Mouse (Mus musculus) gastrocnemius, postnatal 14 days (tissue): ENCODE measurements around the gene 2310039H08Rik. TPM values are rescaled to one million over a fixed set of nuclear protein-coding genes. Genes with fewer than 3 reads are reported as not detected.
"Not testable (repeated sequence)": the region's sequence is repeated elsewhere in the genome, so short reads cannot be mapped to it uniquely, and the experiment has no call there.

ENCODE experiments used
- DNase-seq: peaks from one replicate; pipeline ENCODE4 v3.0.0; 2021; ENCODE audit warnings: mixed read lengths
- intact Hi-C: fragments of 180-260 bp; cut with DNase I; formaldehyde crosslinking; loops from one replicate; pipeline ENCODE4 v1.15.1; 2025; ENCODE audit warnings: low total_unique reads
- total RNA-seq, 2 experiments: library from RNA; stranded (reverse); gene quantifications; 2 replicates each; pipeline ENCODE4 v1.2.3; 2021

2310039H08Rik gene
- total RNA-seq, 2 experiments from 2014 or later, result 37.8 to 40.2 TPM

DNA sequence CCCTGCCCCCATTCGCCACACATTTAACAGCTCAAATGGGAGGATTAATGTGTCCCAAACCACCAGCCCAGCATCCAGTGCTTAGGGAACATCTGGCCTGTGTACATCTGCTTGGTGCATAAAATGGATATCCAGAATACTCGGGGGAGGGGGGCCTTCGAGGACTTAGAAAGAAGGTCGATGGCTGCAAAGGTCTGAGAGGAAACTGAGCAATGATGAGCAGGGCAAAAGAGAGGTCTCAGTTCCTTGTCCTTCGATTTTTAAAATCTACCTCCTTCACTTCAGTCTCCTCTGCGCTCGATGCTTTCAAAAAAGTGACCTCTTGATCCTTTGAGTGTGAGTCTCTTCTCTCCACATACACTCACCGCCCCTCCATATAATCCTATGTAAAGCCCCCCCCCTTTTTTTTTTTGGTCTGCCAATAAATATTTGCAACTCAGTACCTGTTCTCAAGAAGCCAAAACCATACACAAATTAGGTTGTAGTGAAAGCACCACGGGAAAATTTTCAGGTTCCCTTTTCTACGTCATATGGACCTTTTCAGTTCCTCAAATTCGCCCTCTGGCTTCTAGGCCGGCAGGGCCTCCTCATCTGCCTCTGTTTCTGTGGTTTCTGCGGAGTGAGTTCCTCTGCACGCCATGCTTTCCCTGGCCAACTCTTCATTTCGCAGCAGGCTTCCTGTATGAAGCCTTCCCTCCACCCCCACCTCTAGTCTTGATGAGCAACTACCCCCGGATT, 21.2 kb upstream of the 2310039H08Rik start:
- DNase-seq, result peak; percentile 26
- intact Hi-C loops, result no loop called here

- DNase-seq, result peak; percentile 99
- intact Hi-C loops, result no loop called here
Observed at GRCm38 (mm10) chr17:46751794-46752556, 20.5 kb upstream of the 2310039H08Rik start, which contains the start of gene Cnpy3. Cnpy3 (minus strand) TSS chr17:46752214.

DNA sequence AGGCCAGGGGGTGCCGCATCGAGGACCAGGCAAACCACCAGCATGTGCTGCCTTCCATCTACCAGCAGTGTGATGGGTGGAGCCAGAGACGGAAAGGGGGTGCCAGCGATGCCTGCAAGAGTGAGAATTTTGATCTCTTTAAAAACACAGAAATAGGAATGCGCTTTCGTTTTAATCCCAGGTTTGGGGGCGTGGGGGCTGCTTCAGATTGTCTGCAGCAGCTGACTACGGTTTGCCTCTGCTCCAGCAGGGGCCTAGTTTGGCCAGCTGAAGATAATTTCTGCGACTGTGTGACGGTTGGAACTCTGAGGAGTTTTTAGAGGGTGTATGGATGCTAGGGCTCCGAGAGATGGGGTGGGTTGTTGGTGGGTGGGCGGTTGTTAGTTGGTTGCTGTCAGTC, 13.7 kb upstream of the 2310039H08Rik start:
- intact Hi-C loops, result no loop called here

GRCm38 (mm10) chr17:46763544-46763943, 8.9 kb upstream of the 2310039H08Rik start, which contains the start of gene Ptcra:
Ptcra (minus strand) TSS chr17:46763712.
- DNase-seq, result no peak
- intact Hi-C loops, result no loop called here

More for the DNA sequence above, 13.7 kb upstream of the 2310039H08Rik start:
- DNase-seq, result no peak

- intact Hi-C loops, DNase-seq: not testable (repeated sequence)
Observed at GRCm38 (mm10) chr17:46764916-46765315, 7.5 kb upstream of the 2310039H08Rik start.

DNA sequence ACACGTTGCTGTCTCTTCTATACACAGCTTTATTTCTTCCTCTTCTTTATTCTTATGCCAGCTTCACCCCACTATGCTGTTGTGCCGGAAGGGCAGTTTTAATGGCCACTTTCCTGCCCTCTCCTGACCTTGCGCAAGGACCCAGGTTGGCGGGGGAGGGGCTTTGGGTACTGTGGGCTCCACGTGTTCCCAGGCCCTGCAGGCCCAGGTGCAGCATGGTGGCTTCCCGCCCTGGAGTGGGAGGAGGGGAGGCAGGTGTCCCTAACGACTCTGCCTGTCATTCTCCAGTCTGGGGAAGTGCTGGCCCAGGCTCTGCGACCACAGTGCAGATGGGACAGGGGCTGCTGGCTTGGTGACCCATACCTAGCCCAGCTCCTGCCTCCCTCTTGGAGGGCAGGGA, 4.6 kb upstream of the 2310039H08Rik start:
- intact Hi-C loops, result no loop called here
- DNase-seq, result no peak

GRCm38 (mm10) chr17:46770546-46770945, 1.9 kb upstream of the 2310039H08Rik start:
- DNase-seq, result no peak
- intact Hi-C loops, result no loop called here

DNA sequence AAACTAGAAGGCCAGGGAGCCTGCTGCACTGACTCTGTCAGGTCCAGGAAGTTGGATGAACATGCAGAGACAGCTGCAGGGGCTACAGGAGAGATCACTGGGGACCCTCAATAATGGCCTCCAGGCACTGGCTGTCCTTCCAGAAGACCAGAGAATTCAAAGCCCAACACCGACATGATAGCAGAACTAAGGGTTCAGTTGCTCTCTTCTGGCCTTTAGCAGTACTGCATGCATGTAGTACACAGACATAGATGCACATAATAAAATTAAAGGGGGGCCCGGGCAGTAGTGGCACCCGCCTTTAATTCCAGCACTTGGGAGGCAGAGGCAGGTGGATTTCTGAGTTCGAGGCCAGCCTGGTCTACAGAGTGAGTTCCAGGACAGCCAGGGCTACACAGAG, 1.4 kb upstream of the 2310039H08Rik start:
- DNase-seq, result no peak
- intact Hi-C loops, result no loop called here

GRCm38 (mm10) chr17:46771616-46772015, 819 bp upstream of the 2310039H08Rik start:
- intact Hi-C loops, result no loop called here
- no peak for DNase-seq

GRCm38 (mm10) chr17:46772038-46772403, 414 bp upstream of the 2310039H08Rik start:
- intact Hi-C loops, result no loop called here

DNA sequence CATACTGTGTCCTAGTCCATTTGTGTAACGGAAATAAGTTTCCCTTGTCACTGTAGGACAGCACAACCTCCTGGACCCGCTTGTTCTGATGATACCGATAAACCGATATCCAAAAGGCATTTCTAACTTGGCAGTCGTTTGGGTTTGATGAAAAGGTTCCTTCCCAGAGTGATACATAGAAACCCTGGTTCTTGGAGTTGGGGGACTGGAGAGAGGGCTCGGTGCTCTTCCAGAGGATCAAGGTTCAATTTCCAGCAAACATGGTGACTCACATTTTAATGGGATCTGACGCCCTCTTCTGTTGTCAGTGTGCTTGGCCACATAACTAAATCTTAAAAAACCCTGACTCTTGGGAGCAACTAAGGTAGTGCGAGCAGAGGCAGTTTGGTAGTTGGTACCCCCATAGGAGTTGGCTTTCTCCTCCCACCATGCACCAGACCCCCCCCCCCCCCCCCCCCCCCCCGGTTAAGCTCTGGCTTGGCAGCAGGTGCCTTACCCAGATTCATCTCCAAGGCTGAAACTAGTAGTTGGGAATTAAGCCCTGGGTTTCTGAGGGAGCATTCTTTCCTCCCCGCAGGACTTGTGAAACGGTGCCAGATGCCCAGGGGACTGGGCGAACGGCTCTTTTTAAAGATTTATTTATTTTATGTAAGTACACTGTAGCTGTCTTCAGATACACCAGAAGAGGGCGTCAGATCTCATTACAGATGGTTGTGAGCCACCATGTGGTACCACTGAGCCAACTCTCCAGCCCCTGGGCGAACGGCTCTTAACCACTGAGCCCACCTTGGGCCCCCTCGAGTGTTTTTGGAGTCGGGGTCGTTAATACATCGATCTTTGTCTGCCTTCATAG, 1.1 kb downstream of the 2310039H08Rik start:
- intact Hi-C loops, result no loop called here

More at GRCm38 (mm10) chr17:46772038-46772403, 414 bp upstream of the 2310039H08Rik start:
- no peak for DNase-seq

DNA sequence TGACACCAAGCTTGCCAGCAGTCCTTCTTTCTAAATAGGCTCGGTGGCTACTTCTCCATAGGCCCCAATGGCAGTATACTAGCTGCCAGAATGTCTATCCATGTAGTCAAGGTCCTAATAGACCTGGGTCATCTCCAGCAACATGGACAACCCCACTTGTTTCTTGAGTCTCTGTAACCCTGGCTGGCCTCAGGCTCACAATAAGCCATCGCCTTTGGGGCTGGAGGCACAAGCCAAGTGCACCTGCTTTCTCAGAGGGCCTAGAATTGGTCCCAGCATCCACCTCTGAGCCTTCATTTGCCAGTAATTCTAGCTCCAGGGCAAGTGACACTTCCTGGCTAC, 1.7 kb downstream of the 2310039H08Rik start:
- no peak for DNase-seq
- intact Hi-C loops, result no loop called here

More for the DNA sequence above, 1.1 kb downstream of the 2310039H08Rik start:
- no peak for DNase-seq

DNA sequence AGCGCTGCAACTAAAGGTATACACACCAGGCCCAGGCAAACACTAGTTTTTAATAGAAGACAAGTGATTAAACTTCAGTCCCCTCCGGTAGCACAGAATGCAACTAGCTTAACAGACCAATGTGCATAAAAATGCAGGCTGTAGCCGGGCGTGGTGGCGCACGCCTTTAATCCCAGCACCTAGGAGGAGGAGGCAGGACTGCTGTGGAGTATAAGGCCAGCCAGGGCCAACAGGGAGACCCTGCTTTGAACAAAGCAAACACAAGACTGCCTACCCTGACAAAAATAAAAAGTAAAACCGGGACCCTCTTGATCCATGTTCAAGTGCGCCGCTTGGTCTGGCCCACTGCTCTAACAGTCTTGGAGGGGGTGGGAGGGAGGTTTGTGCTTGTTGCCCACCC, 2.6 kb downstream of the 2310039H08Rik start:
- intact Hi-C loops, result no loop called here
- no peak for DNase-seq

- intact Hi-C loops, result no loop called here
- DNase-seq, result no peak
Observed at GRCm38 (mm10) chr17:46776087-46776486, 3.7 kb downstream of the 2310039H08Rik start.

GRCm38 (mm10) chr17:46781876-46782275, 9.4 kb downstream of the 2310039H08Rik start:
- DNase-seq, result no peak
- intact Hi-C loops, result loop anchor here (5.0 kb wide), 1 partner anchor 95 kb away; no protein-coding TSS in a partner anchor

DNA sequence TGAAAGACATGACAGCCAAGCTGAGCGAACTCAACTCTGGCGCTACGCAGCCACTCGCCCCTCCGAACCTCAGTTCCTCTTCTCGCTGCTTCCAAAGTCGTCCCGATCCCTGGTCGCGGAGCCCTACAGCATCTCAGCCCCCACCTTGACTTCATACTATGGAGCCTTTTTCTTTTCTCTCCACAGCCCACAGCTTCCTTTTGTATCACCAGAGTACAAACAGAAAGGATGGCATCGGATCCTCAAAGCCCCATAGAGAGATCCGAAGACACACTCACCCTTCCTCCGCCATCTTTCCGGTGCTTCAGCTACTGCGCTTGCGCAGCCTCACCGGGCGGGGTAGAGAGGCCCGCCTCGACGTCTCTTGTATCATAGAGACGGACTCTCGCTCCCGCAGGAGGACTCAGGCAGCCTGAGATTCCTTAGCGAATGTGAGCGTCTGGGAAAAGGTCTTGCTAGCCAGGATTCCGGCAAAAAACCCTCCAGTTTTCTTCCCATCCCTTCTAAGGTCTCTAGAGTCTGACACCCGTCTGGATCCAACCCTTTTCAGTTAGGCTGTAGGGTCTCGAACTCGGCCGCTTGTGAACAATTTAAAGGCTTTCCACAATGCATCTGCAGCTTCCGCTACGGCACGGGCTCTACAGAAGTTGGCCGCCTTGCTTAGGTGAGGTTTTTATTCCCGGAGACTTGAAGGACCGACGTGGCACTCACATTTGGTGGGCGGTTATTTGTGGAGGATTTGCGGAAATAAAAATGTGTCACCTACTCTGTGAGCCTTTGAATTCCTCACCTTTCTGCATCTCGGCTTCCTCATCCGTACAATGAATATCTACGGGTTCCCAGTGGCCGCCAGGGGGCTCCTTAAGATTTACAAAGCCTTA, 10.1 kb downstream of the 2310039H08Rik start, which contains the start of gene Rpl7l1:
Gene Rpl7l1 (minus strand): TSS at position 332 of the 881 bp plus-strand sequence.
- DNase-seq, result peak; percentile 94
- intact Hi-C loops, result loop anchor here (5.0 kb wide), 1 partner anchor 95 kb away; no protein-coding TSS in a partner anchor

GRCm38 (mm10) chr17:46783222-46783565, 10.8 kb downstream of the 2310039H08Rik start:
- intact Hi-C loops, result loop anchor here (5.0 kb wide), 1 partner anchor 94 kb away; no protein-coding TSS in a partner anchor
- DNase-seq, result no peak

GRCm38 (mm10) chr17:46786952-46787351, 14.5 kb downstream of the 2310039H08Rik start:
- intact Hi-C loops, result no loop called here
- DNase-seq, result no peak

DNA sequence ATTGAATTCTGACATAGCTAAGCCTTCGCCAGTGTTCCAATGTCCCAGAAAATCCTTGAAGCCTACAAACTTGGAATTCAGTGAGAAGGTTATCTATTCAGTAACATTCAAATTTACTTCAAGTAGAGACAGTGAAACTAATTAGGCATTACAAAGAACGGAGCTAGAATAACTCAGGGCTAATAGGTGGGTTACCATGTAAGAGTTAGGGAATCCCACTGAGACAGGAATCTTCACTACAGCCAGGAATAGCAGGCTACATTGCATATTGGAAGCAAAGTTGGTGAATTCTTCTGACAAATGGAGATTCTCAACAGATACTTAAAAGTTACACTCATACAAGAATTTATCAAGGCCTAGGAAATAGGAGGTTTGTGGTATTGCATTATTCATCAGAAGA, 15.5 kb downstream of the 2310039H08Rik start:
- DNase-seq, intact Hi-C loops: not testable (repeated sequence)
